Mouse (Mus musculus) G1E (cell line): ENCODE data around the gene Sys1. TPM values are rescaled to one million over a fixed set of nuclear protein-coding genes. Genes with fewer than 3 reads are reported as not detected.

Experiments used
- ATAC-seq: 2 replicates; pipeline ENCODE4 v1.8.0; 2016; ENCODE audit warnings: mild to moderate bottlenecking; ENCODE audit not compliant: insufficient number of reproducible peaks, poor library complexity, low FRiP score, severe bottlenecking; ENCODE audit errors: extremely low read depth
- DNase-seq: peaks from one replicate; pipeline ENCODE4 v3.0.0; 2012; ENCODE audit warnings: low spot score
- H3K27me3 ChIP-seq: 2 replicates; pipeline ENCODE4 v1.6.1; 2012; ENCODE audit warnings: mild to moderate bottlenecking, low read length, inconsistent platforms; ENCODE audit not compliant: insufficient read depth
- H3K36me3 ChIP-seq: replicated peaks from 2 replicates; pipeline ENCODE3; 2012; ENCODE audit warnings: mild to moderate bottlenecking, inconsistent platforms
- H3K4me1 ChIP-seq: 2 replicates; pipeline ENCODE4 v1.6.1; 2012; ENCODE audit warnings: low read depth, low read length, inconsistent platforms, mixed read lengths; ENCODE audit not compliant: insufficient read depth
- H3K4me3 ChIP-seq: 2 replicates; pipeline ENCODE4 v1.5.1; 2012; ENCODE audit warnings: low read depth, mild to moderate bottlenecking, inconsistent platforms, low read length, moderate library complexity, mixed read lengths
- H3K9me3 ChIP-seq: replicated peaks from 2 replicates; pipeline ENCODE4 v1.6.1; 2012; ENCODE audit warnings: inconsistent platforms
- CTCF ChIP-seq: IDR thresholded peaks from 2 replicates; pipeline ENCODE4 v1.5.1; 2012; ENCODE audit warnings: low read depth, low read length, inconsistent platforms, mixed read lengths
- GATA1 ChIP-seq: IDR thresholded peaks from 2 replicates; pipeline ENCODE4 v1.6.1; 2012; ENCODE audit warnings: borderline replicate concordance, low read length, inconsistent platforms, mixed read lengths
- GATA2 ChIP-seq: IDR thresholded peaks from 2 replicates; pipeline ENCODE4 v1.6.1; 2012; ENCODE audit warnings: low read depth, low read length, inconsistent platforms, borderline replicate concordance
- POLR2AphosphoS5 ChIP-seq: IDR thresholded peaks from 2 replicates; pipeline ENCODE4 v1.6.1; 2012; ENCODE audit warnings: low read depth, low read length, inconsistent platforms; ENCODE audit not compliant: insufficient replicate concordance
- TAL1 ChIP-seq: conservative IDR thresholded peaks from 2 replicates; pipeline ENCODE4 v1.6.1; 2012; ENCODE audit warnings: low read depth, low read length, inconsistent platforms, mixed read lengths
- polyA plus RNA-seq: library from polyadenylated mRNA; stranded (reverse); fragments of >175 nt; gene quantifications from 2 replicates; pipeline ENCODE4 v1.2.3, GENCODE M21; 2012
- total RNA-seq, 2 experiments: library from RNA; stranded (forward) in 1 of 2; stranded (reverse) in 1 of 2; fragments of 200-1000 nt in 1 of 2; fragments of >200 nt in 1 of 2; fragmentation: Nextera tagmentation in 1 of 2; gene quantifications; 2 replicates each; pipeline ENCODE4 v1.2.3; 2014 to 2017

Sys1 gene
- total and polyA plus RNA-seq, 3 experiments = 37.0 to 142 (median 50.6) TPM

DNA sequence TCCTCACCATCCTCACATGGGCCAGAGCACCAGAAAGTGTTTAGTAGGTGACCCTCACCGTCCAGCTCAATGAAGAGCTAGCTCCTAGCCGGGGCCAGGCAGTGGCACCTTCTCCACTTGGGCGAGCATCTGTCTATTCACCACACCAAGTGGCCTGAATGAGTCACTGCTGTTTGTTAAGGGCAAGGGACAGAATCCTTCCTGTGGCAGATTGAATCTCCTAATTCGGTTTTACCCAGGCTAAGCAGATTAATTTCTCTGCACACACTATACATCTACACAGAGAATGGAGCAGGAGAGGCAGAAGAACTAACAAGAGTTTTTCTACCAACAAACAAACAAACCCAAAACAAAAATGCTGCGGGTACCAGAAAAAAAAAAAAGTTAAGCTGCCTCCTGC lies 29.8 kb upstream of the Sys1 start:
- Histone ChIP-seq H3K27me3 (peaks cover 2% of the 10 kb centered on the region; the same call in 1 of the 2 replicates), H3K4me3 (no peak overlapping the region), H3K4me1 (no peaks in the 10 kb centered on the region), H3K9me3 (no peaks in the 10 kb centered on the region), H3K36me3 (no peaks in the 10 kb centered on the region)
- TF ChIP-seq GATA1 = no peak
- DNase-seq (no peak), ATAC-seq (no peak)

DNA sequence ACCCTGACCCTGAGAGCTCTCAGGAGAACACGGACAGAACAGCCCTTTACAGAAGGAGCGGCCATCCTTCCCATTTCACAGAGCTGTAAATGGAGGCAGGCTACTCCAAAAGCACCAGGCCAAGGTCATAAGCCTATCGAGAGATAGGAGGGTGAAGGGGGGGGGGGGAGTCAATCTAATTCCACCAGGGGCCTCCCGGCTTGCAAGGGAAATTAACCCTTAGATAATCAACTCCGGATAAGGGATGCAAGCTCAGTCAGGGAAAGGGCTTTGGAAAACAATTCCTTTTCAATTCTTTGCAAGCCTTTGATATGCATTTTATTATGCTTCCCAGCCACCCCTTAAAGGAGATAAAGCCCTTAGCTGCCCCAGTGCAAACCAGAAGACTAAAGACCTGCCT lies 28.3 kb upstream of the Sys1 start:
- no peak for DNase-seq
- no peak for ATAC-seq
- no peak for TF ChIP-seq GATA2
- no peak for TF ChIP-seq POLR2AphosphoS5
- TF ChIP-seq GATA1 = no peak
- TF ChIP-seq CTCF = no peak
- no peak for TF ChIP-seq TAL1
- H3K9me3 ChIP-seq = no peaks in the 10 kb centered on the region
- no peak overlapping the region for H3K4me3 ChIP-seq
- peaks cover 4% of the 10 kb centered on the region for H3K27me3 ChIP-seq
- H3K4me1 ChIP-seq = no peaks in the 10 kb centered on the region
- no peaks in the 10 kb centered on the region for H3K36me3 ChIP-seq

- Histone ChIP-seq H3K36me3 (no peaks in the 10 kb centered on the region), H3K4me1 (no peaks in the 10 kb centered on the region)
- DNase-seq = no peak
These were observed 26.7 kb upstream of the Sys1 start for GRCm38 (mm10) chr2:164429881-164430615.

DNA sequence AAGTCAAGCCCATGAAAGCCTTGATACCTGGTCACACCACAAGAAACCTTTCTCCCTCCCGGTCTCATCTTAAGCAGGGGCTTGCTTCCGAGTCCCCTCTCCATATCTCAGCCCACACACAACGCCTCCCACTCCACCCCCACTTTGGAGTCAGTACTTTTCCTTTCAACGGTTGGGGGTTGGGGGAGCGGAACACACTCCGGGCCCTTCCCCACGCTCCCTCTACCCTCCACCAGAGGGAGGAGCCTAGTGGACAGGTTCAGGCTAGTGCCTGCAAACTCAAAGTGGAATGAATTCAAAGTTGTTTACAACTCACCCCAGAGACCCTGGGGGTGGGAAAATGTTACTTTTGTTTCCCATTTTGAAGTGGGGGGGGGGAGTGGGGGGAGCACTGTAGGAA lies 26.1 kb upstream of the Sys1 start:
- Histone ChIP-seq H3K36me3 (no peaks in the 10 kb centered on the region), H3K4me1 (no peaks in the 10 kb centered on the region), H3K4me3 (no peak overlapping the region), H3K9me3 (no peaks in the 10 kb centered on the region), H3K27me3 (peaks cover 5% of the 10 kb centered on the region)
- TF ChIP-seq GATA1 = no peak
- ATAC-seq = no peak
- DNase-seq = no peak

More at GRCm38 (mm10) chr2:164429881-164430615, 26.7 kb upstream of the Sys1 start:
- H3K9me3 ChIP-seq = no peaks in the 10 kb centered on the region
- TF ChIP-seq TAL1 = no peak
- TF ChIP-seq GATA1 = no peak
- TF ChIP-seq GATA2 = no peak
- no peak for TF ChIP-seq POLR2AphosphoS5
- TF ChIP-seq CTCF = no peak
- ATAC-seq = no peak
- H3K4me3 ChIP-seq = no peak overlapping the region
- peaks cover 4% of the 10 kb centered on the region for H3K27me3 ChIP-seq

- Histone ChIP-seq H3K4me3 (no peak overlapping the region), H3K36me3 (no peaks in the 10 kb centered on the region), H3K27me3 (peaks cover 12% of the 10 kb centered on the region), H3K9me3 (no peaks in the 10 kb centered on the region), H3K4me1 (no peaks in the 10 kb centered on the region)
- DNase-seq = no peak
- no peak for TF ChIP-seq GATA1
- no peak for TF ChIP-seq POLR2AphosphoS5
- TF ChIP-seq TAL1 = no peak
- TF ChIP-seq CTCF = no peak
- no peak for TF ChIP-seq GATA2
- ATAC-seq = no peak
These were observed 24.9 kb upstream of the Sys1 start for GRCm38 (mm10) chr2:164431676-164432465.

DNA sequence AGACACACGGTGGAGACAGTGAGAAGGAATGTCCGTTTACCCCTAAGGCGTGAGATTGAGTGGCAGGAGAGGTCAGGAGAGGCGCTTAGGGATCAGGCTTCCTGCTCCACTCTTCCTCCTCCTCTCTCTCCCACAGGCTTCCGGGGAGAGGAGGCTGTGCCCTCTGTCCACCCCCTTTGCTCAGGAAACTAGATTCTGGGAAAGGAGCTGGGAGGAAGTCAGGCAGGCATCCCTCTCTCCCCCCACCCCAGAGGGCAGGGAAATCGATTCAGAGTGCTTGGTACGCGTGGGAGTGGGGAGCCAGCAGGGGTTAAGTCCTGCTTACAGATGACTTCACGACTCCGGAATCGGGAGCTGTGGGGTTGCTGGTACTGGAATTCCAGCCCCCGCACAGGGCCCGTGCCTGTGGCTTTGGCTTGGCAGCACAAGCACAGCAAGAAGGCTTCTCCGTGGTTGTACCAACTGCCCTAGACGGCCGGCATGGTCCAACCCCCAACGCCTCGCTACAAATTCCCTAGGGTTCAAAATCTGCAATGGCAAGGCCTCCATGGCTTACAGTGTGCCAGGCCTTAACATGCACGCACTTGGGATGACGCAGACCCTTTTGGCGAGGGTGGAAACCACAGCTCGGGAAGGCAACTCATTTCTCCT lies 24.1 kb upstream of the Sys1 start:
- TF ChIP-seq GATA1 = no peak
- no peak for TF ChIP-seq GATA2
- no peak for TF ChIP-seq CTCF
- H3K9me3 ChIP-seq = no peaks in the 10 kb centered on the region
- ATAC-seq = no peak

More for the DNA sequence above, 24.1 kb upstream of the Sys1 start:
- DNase-seq = no peak
- Histone ChIP-seq H3K36me3 (no peaks in the 10 kb centered on the region), H3K4me3 (no peak overlapping the region), H3K27me3 (peaks cover 13% of the 10 kb centered on the region), H3K4me1 (no peaks in the 10 kb centered on the region)
